Mouse (Mus musculus): ENCODE measurements around the gene Wwc2. TPM values are rescaled to one million over a fixed set of nuclear protein-coding genes. Genes with fewer than 3 reads are reported as not detected.

Wwc2 gene
- polyA plus RNA-seq, 1 experiment from 2014 or later, result 10.6 TPM

- DNase-seq (ENCODE audit: low spot score) (no peak), ATAC-seq (replicated peaks; ENCODE audit: low FRiP score, low TSS enrichment, low read depth) (no peak)
- H3K4me1 ChIP-seq (replicated peaks; ENCODE audit: control insufficient read depth, insufficient read depth, low read length), result no peaks in the 10 kb centered on the region
- H3K27ac ChIP-seq (ENCODE audit: low read depth), result no peak overlapping the region
- no peaks in the 10 kb centered on the region for H3K27me3 ChIP-seq (replicated peaks; ENCODE audit: control insufficient read depth, insufficient read depth, low read length)
- H3K9me3 ChIP-seq (ENCODE audit: control insufficient read depth, low read length), result no peaks in the 10 kb centered on the region
- no peak overlapping the region for H3K4me3 ChIP-seq (ENCODE audit: low read depth, low read length)
- no peak overlapping the region for H3K9ac ChIP-seq (ENCODE audit: low read length)
- WGBS, result 86% methylated on average over 8 of the region's 8 CpGs
- peaks cover 29% of the 10 kb centered on the region for H3K36me3 ChIP-seq (ENCODE audit: control insufficient read depth, insufficient read depth, low read length)
- no peak overlapping the region for H3K4me2 ChIP-seq (ENCODE audit: low read length)
These were observed 107.0 kb downstream of the Wwc2 start for GRCm38 (mm10) chr8:47883739-47884138.

- 86% methylated on average over 3 of the region's 3 CpGs for WGBS
These were observed 112.2 kb downstream of the Wwc2 start for GRCm38 (mm10) chr8:47878516-47878915.

GRCm38 (mm10) chr8:47875865-47876264, 114.9 kb downstream of the Wwc2 start:
- peaks cover 28% of the 10 kb centered on the region for H3K36me3 ChIP-seq (ENCODE audit: control insufficient read depth, insufficient read depth, low read length)
- H3K4me1 ChIP-seq (replicated peaks; ENCODE audit: control insufficient read depth, insufficient read depth, low read length), result no peaks in the 10 kb centered on the region
- H3K9ac ChIP-seq (ENCODE audit: low read length), result no peak overlapping the region
- no peak overlapping the region for H3K4me2 ChIP-seq (ENCODE audit: low read length)
- no peaks in the 10 kb centered on the region for H3K27me3 ChIP-seq (replicated peaks; ENCODE audit: control insufficient read depth, insufficient read depth, low read length)
- DNase-seq (ENCODE audit: low spot score) (no peak), ATAC-seq (replicated peaks; ENCODE audit: low FRiP score, low TSS enrichment, low read depth) (no peak)
- no peak overlapping the region for H3K27ac ChIP-seq (ENCODE audit: low read depth)
- H3K9me3 ChIP-seq (ENCODE audit: control insufficient read depth, low read length), result no peaks in the 10 kb centered on the region
- WGBS, result 85% methylated on average over 12 of the region's 12 CpGs
- no peak overlapping the region for H3K4me3 ChIP-seq (ENCODE audit: low read depth, low read length)

More at GRCm38 (mm10) chr8:47878516-47878915, 112.2 kb downstream of the Wwc2 start:
- Histone ChIP-seq H3K27me3 (replicated peaks; ENCODE audit: control insufficient read depth, insufficient read depth, low read length) (no peaks in the 10 kb centered on the region), H3K27ac (ENCODE audit: low read depth) (no peak overlapping the region), H3K9me3 (ENCODE audit: control insufficient read depth, low read length) (no peaks in the 10 kb centered on the region), H3K4me2 (ENCODE audit: low read length) (no peak overlapping the region), H3K4me3 (ENCODE audit: low read depth, low read length) (no peak overlapping the region), H3K4me1 (replicated peaks; ENCODE audit: control insufficient read depth, insufficient read depth, low read length) (no peaks in the 10 kb centered on the region), H3K36me3 (ENCODE audit: control insufficient read depth, insufficient read depth, low read length) (peaks cover 47% of the 10 kb centered on the region), H3K9ac (ENCODE audit: low read length) (no peak overlapping the region)
- DNase-seq (ENCODE audit: low spot score) (no peak), ATAC-seq (replicated peaks; ENCODE audit: low FRiP score, low TSS enrichment, low read depth) (no peak)

GRCm38 (mm10) chr8:47874497-47875178, 116.1 kb downstream of the Wwc2 start:
- Histone ChIP-seq H3K36me3 (ENCODE audit: control insufficient read depth, insufficient read depth, low read length) (peaks cover 30% of the 10 kb centered on the region), H3K27me3 (replicated peaks; ENCODE audit: control insufficient read depth, insufficient read depth, low read length) (no peaks in the 10 kb centered on the region), H3K9ac (ENCODE audit: low read length) (no peak overlapping the region), H3K27ac (ENCODE audit: low read depth) (0 out of 2 replicates have a peak overlapping the region, but pooled peaks have one; percentile 16), H3K4me2 (ENCODE audit: low read length) (no peak overlapping the region), H3K9me3 (ENCODE audit: control insufficient read depth, low read length) (no peaks in the 10 kb centered on the region), H3K4me3 (ENCODE audit: low read depth, low read length) (no peak overlapping the region), H3K4me1 (replicated peaks; ENCODE audit: control insufficient read depth, insufficient read depth, low read length) (no peaks in the 10 kb centered on the region)
- ATAC-seq (replicated peaks; ENCODE audit: low FRiP score, low TSS enrichment, low read depth), result peak; percentile 57
- WGBS, result 57% methylated on average over 13 of the region's 13 CpGs
- no peak for DNase-seq (ENCODE audit: low spot score)

GRCm38 (mm10) chr8:47872361-47873107, 118.2 kb downstream of the Wwc2 start:
- Histone ChIP-seq H3K9ac (ENCODE audit: low read length) (no peak overlapping the region), H3K4me1 (replicated peaks; ENCODE audit: control insufficient read depth, insufficient read depth, low read length) (no peaks in the 10 kb centered on the region), H3K4me3 (ENCODE audit: low read depth, low read length) (no peak overlapping the region), H3K27ac (ENCODE audit: low read depth) (no peak overlapping the region), H3K36me3 (ENCODE audit: control insufficient read depth, insufficient read depth, low read length) (peaks cover 40% of the 10 kb centered on the region), H3K4me2 (ENCODE audit: low read length) (no peak overlapping the region), H3K27me3 (replicated peaks; ENCODE audit: control insufficient read depth, insufficient read depth, low read length) (no peaks in the 10 kb centered on the region), H3K9me3 (ENCODE audit: control insufficient read depth, low read length) (no peaks in the 10 kb centered on the region)
- WGBS, result 51% methylated on average over 13 of the region's 13 CpGs
- ATAC-seq (replicated peaks; ENCODE audit: low FRiP score, low TSS enrichment, low read depth) (peak; percentile 76; the same call in 1 of the 2 replicates), DNase-seq (ENCODE audit: low spot score) (peak; percentile 74)

GRCm38 (mm10) chr8:47867067-47867466, 123.7 kb downstream of the Wwc2 start:
- WGBS, result 28% methylated on average over 8 of the region's 8 CpGs
- H3K9ac ChIP-seq (ENCODE audit: low read length), result no peak overlapping the region
- peak; percentile 65 for ATAC-seq (replicated peaks; ENCODE audit: low FRiP score, low TSS enrichment, low read depth)
- no peaks in the 10 kb centered on the region for H3K9me3 ChIP-seq (ENCODE audit: control insufficient read depth, low read length)
- H3K27me3 ChIP-seq (replicated peaks; ENCODE audit: control insufficient read depth, insufficient read depth, low read length), result no peaks in the 10 kb centered on the region
- no peak overlapping the region for H3K4me2 ChIP-seq (ENCODE audit: low read length)
- H3K4me1 ChIP-seq (replicated peaks; ENCODE audit: control insufficient read depth, insufficient read depth, low read length), result no peaks in the 10 kb centered on the region
- peaks cover 66% of the 10 kb centered on the region for H3K36me3 ChIP-seq (ENCODE audit: control insufficient read depth, insufficient read depth, low read length)
- H3K27ac ChIP-seq (ENCODE audit: low read depth), result no peak overlapping the region
- DNase-seq (ENCODE audit: low spot score), result peak; percentile 93
- no peak overlapping the region for H3K4me3 ChIP-seq (ENCODE audit: low read depth, low read length)

- Histone ChIP-seq H3K27me3 (replicated peaks; ENCODE audit: control insufficient read depth, insufficient read depth, low read length) (no peaks in the 10 kb centered on the region), H3K36me3 (ENCODE audit: control insufficient read depth, insufficient read depth, low read length) (peaks cover 66% of the 10 kb centered on the region)
- no peak for ATAC-seq (replicated peaks; ENCODE audit: low FRiP score, low TSS enrichment, low read depth)
These were observed 124.2 kb downstream of the Wwc2 start for GRCm38 (mm10) chr8:47866568-47866967.

GRCm38 (mm10) chr8:47859259-47859658, 131.5 kb downstream of the Wwc2 start:
- Histone ChIP-seq H3K4me2 (ENCODE audit: low read length) (no peak overlapping the region), H3K4me3 (ENCODE audit: low read depth, low read length) (no peak overlapping the region), H3K9me3 (ENCODE audit: control insufficient read depth, low read length) (no peaks in the 10 kb centered on the region), H3K36me3 (ENCODE audit: control insufficient read depth, insufficient read depth, low read length) (peaks cover 68% of the 10 kb centered on the region), H3K27me3 (replicated peaks; ENCODE audit: control insufficient read depth, insufficient read depth, low read length) (no peaks in the 10 kb centered on the region), H3K9ac (ENCODE audit: low read length) (no peak overlapping the region), H3K27ac (ENCODE audit: low read depth) (no peak overlapping the region), H3K4me1 (replicated peaks; ENCODE audit: control insufficient read depth, insufficient read depth, low read length) (no peaks in the 10 kb centered on the region)
- no peak for DNase-seq (ENCODE audit: low spot score)
- WGBS, result 93% methylated on average over 12 of the region's 12 CpGs
- ATAC-seq (replicated peaks; ENCODE audit: low FRiP score, low TSS enrichment, low read depth), result no peak

More at GRCm38 (mm10) chr8:47866568-47866967, 124.2 kb downstream of the Wwc2 start:
- H3K27ac ChIP-seq (ENCODE audit: low read depth), result no peak overlapping the region
- H3K4me3 ChIP-seq (ENCODE audit: low read depth, low read length), result no peak overlapping the region
- no peak for DNase-seq (ENCODE audit: low spot score)
- H3K9me3 ChIP-seq (ENCODE audit: control insufficient read depth, low read length), result no peaks in the 10 kb centered on the region
- WGBS, result 85% methylated on average over 8 of the region's 8 CpGs
- no peaks in the 10 kb centered on the region for H3K4me1 ChIP-seq (replicated peaks; ENCODE audit: control insufficient read depth, insufficient read depth, low read length)
- H3K4me2 ChIP-seq (ENCODE audit: low read length), result no peak overlapping the region
- no peak overlapping the region for H3K9ac ChIP-seq (ENCODE audit: low read length)
